Mouse (Mus musculus): ENCODE data around the gene Btbd9.

Gene Btbd9

GRCm38 (mm10) chr17:30454155-30454861, 122.0 kb downstream of the Btbd9 start:
- no peak for DNase-seq (ENCODE audit: low spot score in 2 of 2)

GRCm38 (mm10) chr17:30453272-30453671, 123.0 kb downstream of the Btbd9 start:
- DNase-seq (ENCODE audit: low spot score in 2 of 2), result peak; percentile 40 to 41

- no peak for DNase-seq (ENCODE audit: low spot score in 2 of 2)
These were observed 123.9 kb downstream of the Btbd9 start for GRCm38 (mm10) chr17:30452363-30452762.

GRCm38 (mm10) chr17:30448562-30448961, 127.7 kb downstream of the Btbd9 start:
- DNase-seq (ENCODE audit: low spot score in 2 of 2), result no peak

GRCm38 (mm10) chr17:30445805-30446441, 130.4 kb downstream of the Btbd9 start:
- DNase-seq (ENCODE audit: low spot score in 2 of 2), result no peak

- DNase-seq (ENCODE audit: low spot score in 2 of 2), result no peak
These were observed 136.6 kb downstream of the Btbd9 start for GRCm38 (mm10) chr17:30439702-30440101.

- DNase-seq (ENCODE audit: low spot score in 2 of 2), result no peak
These were observed 137.5 kb downstream of the Btbd9 start for GRCm38 (mm10) chr17:30438786-30439185.

GRCm38 (mm10) chr17:30436021-30436461, 140.2 kb downstream of the Btbd9 start:
- no peak for DNase-seq (ENCODE audit: low spot score in 2 of 2)

GRCm38 (mm10) chr17:30435478-30435877, 140.8 kb downstream of the Btbd9 start:
- no peak for DNase-seq (ENCODE audit: low spot score in 2 of 2)

GRCm38 (mm10) chr17:30432094-30432493, 144.2 kb downstream of the Btbd9 start:
- no peak for DNase-seq (ENCODE audit: low spot score in 2 of 2)

GRCm38 (mm10) chr17:30430961-30431640, 145.2 kb downstream of the Btbd9 start:
- DNase-seq (ENCODE audit: low spot score in 2 of 2), result no peak

GRCm38 (mm10) chr17:30428661-30429060, 147.6 kb downstream of the Btbd9 start:
- DNase-seq (ENCODE audit: low spot score in 2 of 2), result peak; percentile 34 to 36

GRCm38 (mm10) chr17:30423256-30423852, 152.9 kb downstream of the Btbd9 start:
- DNase-seq (ENCODE audit: low spot score in 2 of 2), result no peak

GRCm38 (mm10) chr17:30422278-30422677, 154.0 kb downstream of the Btbd9 start:
- DNase-seq (ENCODE audit: low spot score in 2 of 2), result no peak

GRCm38 (mm10) chr17:30421256-30421655, 155.0 kb downstream of the Btbd9 start:
- DNase-seq (ENCODE audit: low spot score in 2 of 2), result no peak

GRCm38 (mm10) chr17:30419494-30419893, 156.8 kb downstream of the Btbd9 start:
- no peak for DNase-seq (ENCODE audit: low spot score in 2 of 2)

GRCm38 (mm10) chr17:30418510-30418909, 157.8 kb downstream of the Btbd9 start:
- DNase-seq (ENCODE audit: low spot score in 2 of 2), result no peak

- DNase-seq (ENCODE audit: low spot score in 2 of 2), result no peak
These were observed 159.2 kb downstream of the Btbd9 start for GRCm38 (mm10) chr17:30417106-30417505.

- no peak for DNase-seq (ENCODE audit: low spot score in 2 of 2)
These were observed 160.6 kb downstream of the Btbd9 start for GRCm38 (mm10) chr17:30415693-30416092.

GRCm38 (mm10) chr17:30412991-30413390, 163.3 kb downstream of the Btbd9 start:
- no peak for DNase-seq (ENCODE audit: low spot score in 2 of 2)

- no peak for DNase-seq (ENCODE audit: low spot score in 2 of 2)
These were observed 170.3 kb downstream of the Btbd9 start for GRCm38 (mm10) chr17:30406002-30406401.

- DNase-seq (ENCODE audit: low spot score in 2 of 2), result no peak
These were observed 173.4 kb downstream of the Btbd9 start for GRCm38 (mm10) chr17:30402871-30403270.
